Mouse (Mus musculus) adrenal gland, postnatal 25 days (tissue): ENCODE results near the gene Ren1. TPM values are rescaled to one million over a fixed set of nuclear protein-coding genes. Genes with fewer than 3 reads are reported as not detected.

ENCODE experiments used
- total RNA-seq: library from RNA; stranded (reverse); gene quantifications from 2 replicates; pipeline ENCODE4 v1.2.3, GENCODE M21; 2021

Ren1 gene
- total RNA-seq, 1 experiment from 2014 or later = 3.9 TPM

Other genes starting within 250 kb of the Ren1 start
- 82.5 and 88.1 TPM in 2 replicates for gene Ppp1r15b, start 219.4 kb upstream of the Ren1 start, total RNA-seq
- gene Plekha6, start 186.3 kb upstream of the Ren1 start, total RNA-seq = 13.5 and 18.4 TPM in 2 replicates
- gene Golt1a, start 40.7 kb upstream of the Ren1 start, total RNA-seq = 0.43 and 1.0 TPM in 2 replicates
- not detected in 2 replicates for gene Kiss1, start 28.6 kb upstream of the Ren1 start, total RNA-seq
- 5.9 and 6.3 TPM in 2 replicates for gene Etnk2, start 13.1 kb downstream of the Ren1 start, total RNA-seq
- gene Sox13, start 73.9 kb downstream of the Ren1 start, total RNA-seq = 20.0 and 21.3 TPM in 2 replicates